Mouse (Mus musculus): ENCODE results near the gene Hnrnpc.

GRCm38 (mm10) chr14:52118823-52119608, 15.2 kb upstream of the Hnrnpc start:
- no peak for TF ChIP-seq CTCF (IDR thresholded peaks at IDR 0.05; ENCODE audit: extremely low read depth, insufficient read length, insufficient replicate concordance, low read depth, low read length)
- no peak for TF ChIP-seq POLR2A (IDR thresholded peaks at IDR 0.05; ENCODE audit: low read depth, low read length)

Measured in small intestine, adult 2 months (tissue).